In genomic region chr19:3831716-3832115, GRCm38 (mm10) we compare ENCODE assay signal across 15 mouse cellular contexts. TPM values are rescaled to one million over a fixed set of nuclear protein-coding genes. Genes with fewer than 3 reads are reported as not detected.
DNase-seq lines count a peak whose midpoint lies in the region; ATAC-seq and TF ChIP-seq lines count a peak whose summit lies in the region.
"Had no signal": no experiment of that assay in that cellular context is flagged by ENCODE, and none has a peak within 500 bp of the region (broad histone marks: within the 10 kb centered on the region; RNA-seq: fewer than 3 reads in every experiment).

No protein-coding gene starts in this region.

- peaks cover 3% of the 10 kb centered on the region; the same call in 1 of the 2 replicates for H3K4me1 ChIP-seq in intestine, embryonic 14.5 days (replicated peaks; ENCODE audit: control insufficient read depth, insufficient read depth, low read length)
- peaks cover 19% of the 10 kb centered on the region for H3K4me1 ChIP-seq in liver, postnatal 0 days (ENCODE audit: insufficient read depth)

- H3K9me3 ChIP-seq in intestine, embryonic 14.5 days (ENCODE audit: control insufficient read depth, low read length): no peaks in the 10 kb centered on the region
- H3K9me3 ChIP-seq in liver, postnatal 0 days (ENCODE audit: low read length): no peaks in the 10 kb centered on the region
- H3K9me3 ChIP-seq: embryonic facial prominence, embryonic 10.5 days had no signal

- DNase-seq in c-Kit-positive CD71-positive TER-119-negative erythroid progenitor cells, embryonic 14.5 days (ENCODE audit: low read depth): peak; percentile 39
- peak; percentile 71 for DNase-seq in intestine, embryonic 14.5 days (ENCODE audit: low spot score)
- peak; percentile 53 for DNase-seq in kidney, postnatal 14 days
- peak; percentile 52 for DNase-seq in liver, postnatal 0 days
- no peak for DNase-seq in neural tube, embryonic 10.5 days (ENCODE audit: extremely low spot score, low spot score)
- DNase-seq in layer of hippocampus, postnatal 36 days: no peak
- no peak for DNase-seq in adrenal gland, postnatal 10 days
- DNase-seq: adrenal gland, postnatal 25 days; cerebellum, adult 11 months; layer of hippocampus, adult 9-11 months; lung, postnatal 36 days; thymus, postnatal 4 days had no signal

- H3K27me3 ChIP-seq in intestine, embryonic 14.5 days (replicated peaks; ENCODE audit: control insufficient read depth, insufficient read depth, low read length): no peaks in the 10 kb centered on the region
- no peaks in the 10 kb centered on the region for H3K27me3 ChIP-seq in liver, postnatal 0 days (ENCODE audit: insufficient read depth, low read length)
- H3K27me3 ChIP-seq: CH12.LX had no signal

- no peak overlapping the region for H3K9ac ChIP-seq in intestine, embryonic 14.5 days (ENCODE audit: low read length)
- H3K9ac ChIP-seq in liver, postnatal 0 days (replicated peaks): no peak overlapping the region; the same call in 1 of the 2 replicates

- 70% methylated on average over 8 of the region's 8 CpGs for WGBS in intestine, embryonic 14.5 days
- WGBS in liver, postnatal 0 days (ENCODE audit: insufficient replicate concordance): 50% methylated on average over 8 of the region's 8 CpGs

- TF ChIP-seq EP300 in liver, postnatal 0 days (IDR thresholded peaks at IDR 0.05; ENCODE audit: low read depth): no peak

- no peak overlapping the region for H3K4me2 ChIP-seq in intestine, embryonic 14.5 days (ENCODE audit: low read length)
- H3K4me2 ChIP-seq in liver, postnatal 0 days (ENCODE audit: low read depth, low read length): no peak overlapping the region

- H3K36me3 ChIP-seq in intestine, embryonic 14.5 days (ENCODE audit: control insufficient read depth, insufficient read depth, low read length): no peaks in the 10 kb centered on the region
- H3K36me3 ChIP-seq in liver, postnatal 0 days (replicated peaks; ENCODE audit: insufficient read depth, low read length): no peaks in the 10 kb centered on the region
- H3K36me3 ChIP-seq: embryonic facial prominence, embryonic 10.5 days had no signal

- no peak overlapping the region for H3K4me3 ChIP-seq in intestine, embryonic 14.5 days (ENCODE audit: low read depth, low read length)
- H3K4me3 ChIP-seq in liver, postnatal 0 days (ENCODE audit: low read depth, low read length): no peak overlapping the region
- H3K4me3 ChIP-seq: embryonic facial prominence, embryonic 10.5 days had no signal

- ATAC-seq in intestine, embryonic 14.5 days (replicated peaks; ENCODE audit: low FRiP score, low TSS enrichment, low read depth): peak; percentile 54; the same call in 1 of the 2 replicates
- peak; percentile 18 for ATAC-seq in liver, postnatal 0 days
- ATAC-seq: hindbrain, postnatal 0 days had no signal

- no peak overlapping the region for H3K27ac ChIP-seq in intestine, embryonic 14.5 days (ENCODE audit: low read depth)
- H3K27ac ChIP-seq in liver, postnatal 0 days (ENCODE audit: low read depth): peak overlapping the region; percentile 69
- H3K27ac ChIP-seq: embryonic facial prominence, embryonic 10.5 days; hindbrain, postnatal 0 days had no signal

- no peak for TF ChIP-seq CTCF in liver, postnatal 0 days (IDR thresholded peaks at IDR 0.05; ENCODE audit: low read depth)

RNA-seq across cellular contexts. Expression of gene Chka, which starts 19.9 kb away (rescaled TPM):
- polyA plus RNA-seq in intestine, embryonic 14.5 days (2014; fragmentation: Nextera tagmentation; extraction: Ambion mirVana): 48.8 and 54.0 TPM in 2 replicates
- 24.8 and 48.6 TPM in 2 replicates for polyA plus RNA-seq in liver, postnatal 0 days (2015; fragmentation: Nextera tagmentation; extraction: Ambion mirVana)
- total RNA-seq in layer of hippocampus, postnatal 36 days (2021): 100 to 1,000 TPM; 106 to 122 TPM
- total RNA-seq in adrenal gland, postnatal 10 days (2021): 10 to 100 TPM; 46.6 to 53.1 TPM

Comparison
In these comparisons a context has a peak if more than half of its experiments do, and no peak if none do; other contexts are left out.
1. DNase-seq: peak in c-Kit-positive CD71-positive TER-119-negative erythroid progenitor cells, embryonic 14.5 days (single experiment), intestine, embryonic 14.5 days (single experiment), kidney, postnatal 14 days (single experiment) and liver, postnatal 0 days (single experiment); none in neural tube, embryonic 10.5 days (single experiment), layer of hippocampus, postnatal 36 days (0 of 2) and adrenal gland, postnatal 10 days (single experiment).